Mouse (Mus musculus) stomach, embryonic 14.5 days (tissue): ENCODE data around the gene Ell. TPM values are rescaled to one million over a fixed set of nuclear protein-coding genes. Genes with fewer than 3 reads are reported as not detected.
A peak's percentile ranks its signal among the peaks of the same experiment; 100 is the strongest.
"Not testable (repeated sequence)": the region's sequence is repeated elsewhere in the genome, so short reads cannot be mapped to it uniquely, and the experiment has no call there.

ENCODE experiments used
- ATAC-seq: fragments of 200-750 bp; cut with Nextera tagmentation; 2 replicates; pipeline ENCODE4 v1.8.0; 2017; ENCODE audit warnings: low read depth, moderate TSS enrichment; ENCODE audit not compliant: insufficient number of reproducible peaks, insufficient read depth, low FRiP score
- H3K27ac ChIP-seq: fragments of 300-500 bp; sonication (generic); 2 replicates; pipeline ENCODE4 v1.5.1; 2014; ENCODE audit warnings: mild to moderate bottlenecking, low read length, moderate library complexity, mixed read lengths
- H3K27me3 ChIP-seq: fragments of 300-500 bp; sonication (generic); 2 replicates; pipeline ENCODE4 v1.6.1; 2014; ENCODE audit warnings: low read length, control low read depth, mixed read lengths; ENCODE audit not compliant: control insufficient read depth, insufficient read depth
- H3K36me3 ChIP-seq: fragments of 300-500 bp; sonication (generic); 2 replicates; pipeline ENCODE4 v1.6.1; 2014; ENCODE audit warnings: mild to moderate bottlenecking, control low read depth, low read length, moderate library complexity, mixed read lengths; ENCODE audit not compliant: control insufficient read depth, insufficient read depth
- H3K4me1 ChIP-seq: fragments of 300-500 bp; sonication (generic); 2 replicates; pipeline ENCODE4 v1.6.1; 2014; ENCODE audit warnings: low read length, control low read depth, mixed read lengths; ENCODE audit not compliant: control insufficient read depth, insufficient read depth
- H3K4me2 ChIP-seq: fragments of 300-500 bp; sonication (generic); replicated peaks from 2 replicates; pipeline ENCODE4 v1.6.1; 2014; ENCODE audit warnings: low read depth, low read length, control low read depth
- H3K4me3 ChIP-seq: fragments of 300-500 bp; sonication (generic); 2 replicates; pipeline ENCODE4 v1.5.1; 2014; ENCODE audit warnings: low read depth, low read length, control low read depth
- H3K9ac ChIP-seq: fragments of 300-500 bp; sonication (generic); replicated peaks from 2 replicates; pipeline ENCODE4 v1.6.1; 2014; ENCODE audit warnings: low read depth, mild to moderate bottlenecking, control low read depth, low read length, moderate library complexity, mixed read lengths
- H3K9me3 ChIP-seq: fragments of 300-500 bp; sonication (generic); 2 replicates; pipeline ENCODE4 v1.6.1; 2016; ENCODE audit warnings: low read depth, low read length, control low read depth; ENCODE audit not compliant: control insufficient read depth
- WGBS: fragments of 180-500 bp; shearing (Covaris S2); extraction: QIAGEN DNeasy Blood & Tissue Kit; methylation state at CpG from one replicate; pipeline ENCODE4 v1.1.7; 2014; 5-methylcytosine and 5-hydroxymethylcytosine counted together
- polyA plus RNA-seq: library from polyadenylated mRNA; unstranded; fragments of >200 nt; fragmentation: Nextera tagmentation; extraction: Ambion mirVana; gene quantifications from 2 replicates; pipeline ENCODE4 v1.2.1, GENCODE M21; 2014

Ell gene
- polyA plus RNA-seq, 1 experiment from 2014 or later: 17.9 TPM

DNA sequence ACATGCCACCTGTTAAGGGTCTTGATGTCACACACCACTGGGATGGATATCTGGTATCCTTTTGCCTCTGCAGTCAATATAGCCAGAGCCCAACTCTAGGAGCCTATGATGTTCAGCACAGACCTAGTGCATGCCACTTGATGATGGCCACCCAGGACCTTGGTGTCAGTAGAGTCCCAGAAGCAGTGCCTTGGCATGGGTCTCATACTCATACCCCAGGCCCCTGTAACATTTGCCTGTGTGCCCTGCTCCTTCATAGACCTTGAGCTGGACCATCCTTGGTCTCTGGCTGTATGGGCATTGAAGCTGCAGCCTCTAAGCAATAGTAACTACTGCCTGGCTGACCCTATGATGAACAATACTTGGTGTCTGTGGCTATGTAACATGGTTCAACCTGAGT, 35.0 kb downstream of the Ell start:
- no peak overlapping the region for H3K27ac ChIP-seq
- no peak overlapping the region for H3K9ac ChIP-seq
- H3K4me2 ChIP-seq: no peak overlapping the region
- H3K27me3 ChIP-seq: no peaks in the 10 kb centered on the region
- no peak overlapping the region for H3K4me3 ChIP-seq
- H3K36me3 ChIP-seq: peaks cover 15% of the 10 kb centered on the region
- no peaks in the 10 kb centered on the region for H3K9me3 ChIP-seq
- no peak for ATAC-seq
- H3K4me1 ChIP-seq: no peaks in the 10 kb centered on the region

DNA sequence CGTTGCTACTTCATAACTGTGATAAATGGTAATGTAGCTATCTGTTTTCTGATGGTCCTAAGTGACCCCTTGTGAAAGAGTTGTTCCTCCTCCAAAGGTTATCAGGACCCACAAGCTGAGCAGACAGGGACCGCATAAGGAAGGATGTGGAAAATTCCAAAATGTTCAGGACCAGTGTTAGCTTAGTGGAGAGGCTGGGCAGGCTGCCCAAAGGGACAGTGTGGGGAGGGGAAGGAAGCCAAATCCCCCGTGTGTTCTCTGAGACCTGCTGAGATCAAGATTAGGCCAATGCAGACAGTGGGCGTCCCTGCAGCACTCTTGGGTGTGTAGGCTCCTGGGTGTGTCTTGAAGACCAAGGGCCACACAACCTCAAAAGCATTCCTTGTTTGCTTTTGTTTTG, 35.7 kb downstream of the Ell start:
- Histone ChIP-seq H3K4me1 (no peaks in the 10 kb centered on the region), H3K36me3 (peaks cover 16% of the 10 kb centered on the region), H3K27ac (no peak overlapping the region), H3K4me3 (no peak overlapping the region), H3K4me2 (no peak overlapping the region), H3K9me3 (no peaks in the 10 kb centered on the region), H3K27me3 (no peaks in the 10 kb centered on the region), H3K9ac (no peak overlapping the region)
- 84% methylated on average over 4 of the region's 4 CpGs for WGBS
- ATAC-seq: no peak

DNA sequence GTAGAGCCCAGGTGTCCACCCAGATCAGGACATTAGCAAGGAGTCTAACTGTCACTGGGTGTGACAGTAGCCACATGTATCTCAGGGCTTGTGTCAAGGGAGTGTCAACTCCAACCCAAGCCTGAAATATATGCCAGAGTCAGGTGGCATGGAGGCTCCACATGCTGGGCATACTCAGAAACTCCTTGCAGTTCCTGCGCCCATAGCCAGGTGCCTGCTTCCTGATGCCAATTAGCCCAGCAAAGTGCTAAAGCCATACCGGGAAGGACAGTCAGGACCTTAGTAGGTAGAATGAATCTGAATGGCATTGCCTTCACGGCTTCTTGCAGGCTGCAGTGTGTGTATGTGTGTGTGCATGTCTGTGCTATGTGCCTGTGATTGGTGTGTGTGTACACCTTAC, 38.0 kb downstream of the Ell start:
- no peaks in the 10 kb centered on the region for H3K9me3 ChIP-seq
- no peak overlapping the region for H3K4me2 ChIP-seq
- ATAC-seq: no peak
- no peaks in the 10 kb centered on the region for H3K4me1 ChIP-seq
- H3K27ac ChIP-seq: no peak overlapping the region
- H3K9ac ChIP-seq: no peak overlapping the region
- H3K27me3 ChIP-seq: no peaks in the 10 kb centered on the region
- WGBS: 92% methylated on average over 3 of the region's 3 CpGs
- H3K36me3 ChIP-seq: peaks cover 32% of the 10 kb centered on the region
- no peak overlapping the region for H3K4me3 ChIP-seq

DNA sequence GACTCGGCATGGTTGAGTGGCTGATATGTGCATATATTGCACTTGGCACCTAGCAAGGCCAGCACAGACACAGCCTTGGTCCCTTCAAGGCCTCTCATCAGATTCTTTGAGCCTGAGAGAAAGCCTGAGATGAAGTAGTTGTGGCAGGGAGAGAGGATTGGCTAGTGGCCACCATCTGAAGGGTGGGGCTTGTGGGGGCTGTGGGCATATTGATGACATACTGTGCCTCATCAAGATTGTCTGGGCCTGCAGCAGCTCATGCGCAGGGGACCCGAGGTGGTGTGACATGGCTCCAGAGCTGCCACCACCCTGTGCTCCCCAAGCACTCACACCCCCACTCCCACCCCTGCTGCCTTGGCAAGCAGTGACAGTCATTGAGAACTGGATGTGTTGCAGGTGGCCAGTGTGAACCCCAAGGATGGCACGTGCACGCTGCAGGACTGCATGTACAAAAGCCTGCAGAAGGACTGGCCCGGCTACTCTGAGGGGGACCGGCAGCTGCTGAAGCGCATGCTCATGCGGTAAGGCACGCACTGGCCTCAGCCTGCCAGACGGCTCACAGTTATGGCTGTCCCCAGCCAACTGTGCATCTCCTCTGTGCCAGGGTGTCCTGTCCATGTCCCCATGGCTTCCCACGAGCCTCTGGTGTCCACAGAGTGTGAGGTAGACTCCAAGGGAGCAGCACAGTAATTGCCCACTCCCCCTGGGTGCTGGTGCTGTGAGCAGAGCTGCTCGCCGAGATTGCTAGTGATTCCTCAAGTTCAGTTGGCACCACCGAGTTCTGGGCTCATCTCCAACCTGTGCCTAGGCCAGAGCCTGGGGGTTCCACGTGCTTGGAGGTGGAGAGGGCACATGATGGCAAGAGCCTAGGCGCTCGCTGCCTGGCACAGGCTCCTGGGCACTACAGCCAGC, 44.5 kb downstream of the Ell start:
- H3K9me3 ChIP-seq: no peaks in the 10 kb centered on the region
- no peak overlapping the region for H3K9ac ChIP-seq
- no peak overlapping the region for H3K27ac ChIP-seq
- no peak for ATAC-seq
- H3K4me1 ChIP-seq: no peaks in the 10 kb centered on the region
- peaks cover 66% of the 10 kb centered on the region for H3K36me3 ChIP-seq
- WGBS: 91% methylated on average over 18 of the region's 18 CpGs
- no peak overlapping the region for H3K4me3 ChIP-seq
- H3K4me2 ChIP-seq: no peak overlapping the region
- no peaks in the 10 kb centered on the region for H3K27me3 ChIP-seq

DNA sequence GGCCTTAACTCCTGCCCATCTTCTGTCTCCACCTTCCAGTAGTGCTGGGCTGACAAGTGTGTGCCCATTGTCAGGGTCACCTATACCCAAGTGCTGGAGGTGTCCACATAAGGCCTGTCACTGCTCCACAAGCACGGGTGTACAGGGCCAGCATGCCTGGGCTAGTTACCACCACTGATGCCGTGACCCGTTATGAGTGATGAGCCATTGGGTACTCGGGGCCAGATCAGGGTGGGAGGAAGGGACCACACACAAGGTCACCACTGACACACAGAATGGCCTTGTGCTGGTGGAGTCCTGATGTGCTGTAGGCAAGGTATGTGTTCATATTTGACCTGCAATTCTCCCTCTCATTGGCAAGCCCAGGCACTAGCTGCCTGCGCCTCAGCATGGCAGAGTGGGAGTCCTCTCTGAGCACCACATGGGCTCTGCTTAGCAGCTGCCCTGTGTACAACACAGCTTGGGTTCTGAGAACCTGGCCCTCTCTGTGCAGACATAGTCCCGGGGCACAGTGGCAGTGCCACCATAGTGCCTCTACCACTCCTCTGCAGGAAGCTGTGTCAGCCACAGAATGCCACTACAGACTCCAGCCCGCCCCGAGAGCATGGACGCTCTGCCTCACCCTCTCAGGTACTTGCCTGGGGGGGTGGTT, 45.5 kb downstream of the Ell start:
- Histone ChIP-seq H3K4me2 (no peak overlapping the region), H3K27me3 (no peaks in the 10 kb centered on the region), H3K9ac (no peak overlapping the region), H3K4me1 (no peaks in the 10 kb centered on the region), H3K36me3 (peaks cover 64% of the 10 kb centered on the region), H3K9me3 (no peaks in the 10 kb centered on the region), H3K4me3 (no peak overlapping the region), H3K27ac (no peak overlapping the region)
- no peak for ATAC-seq
- WGBS: 87% methylated on average over 9 of the region's 9 CpGs

DNA sequence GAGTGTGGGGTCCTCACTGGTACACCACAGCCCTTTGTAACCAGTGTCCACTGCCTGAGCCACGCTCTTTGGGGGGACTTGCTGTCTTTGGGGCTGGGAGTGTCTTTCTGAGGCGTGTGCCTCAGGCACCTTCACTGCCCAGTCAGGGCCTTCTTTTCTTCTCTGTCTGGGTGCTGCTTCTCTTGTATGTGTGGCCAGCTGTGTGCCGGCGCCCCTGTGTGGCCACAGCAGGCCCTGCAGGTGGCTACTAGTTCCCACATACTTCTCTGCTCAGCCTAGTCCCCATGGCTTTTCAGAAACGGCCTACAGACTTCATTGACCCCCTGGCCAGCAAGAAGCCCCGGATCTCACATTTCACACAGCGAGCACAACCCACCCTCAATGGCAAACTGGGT, 46.0 kb downstream of the Ell start:
- Histone ChIP-seq H3K36me3 (peaks cover 64% of the 10 kb centered on the region), H3K9me3 (no peaks in the 10 kb centered on the region), H3K9ac (no peak overlapping the region), H3K4me1 (no peaks in the 10 kb centered on the region), H3K27ac (no peak overlapping the region), H3K27me3 (no peaks in the 10 kb centered on the region), H3K4me2 (no peak overlapping the region), H3K4me3 (no peak overlapping the region)
- WGBS: 35% methylated on average over 7 of the region's 7 CpGs
- peak; percentile 42; the same call in 1 of the 2 replicates for ATAC-seq

DNA sequence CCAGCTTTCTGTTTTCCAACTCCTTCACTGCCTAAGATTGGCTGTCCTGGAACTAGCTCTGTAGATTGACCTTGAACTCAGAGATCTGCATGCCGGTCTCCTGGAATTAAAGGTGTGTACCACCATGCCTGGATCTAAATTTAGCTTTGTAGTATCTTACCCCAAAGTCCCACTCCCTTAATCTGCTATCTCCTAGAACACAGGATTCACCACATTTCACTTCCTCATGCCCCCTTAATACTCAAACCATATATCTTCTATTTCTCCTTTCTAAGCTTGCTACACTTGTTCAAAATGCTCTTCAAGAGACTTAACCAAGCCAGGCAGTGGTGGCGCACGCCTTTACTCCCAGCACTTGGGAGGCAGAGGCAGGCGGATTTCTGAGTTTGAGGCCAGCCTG, 48.7 kb downstream of the Ell start:
- not testable (repeated sequence) for H3K27me3 ChIP-seq, ATAC-seq, H3K27ac ChIP-seq, H3K4me2 ChIP-seq, H3K4me3 ChIP-seq, H3K9ac ChIP-seq, H3K4me1 ChIP-seq, H3K9me3 ChIP-seq
- peaks cover 45% of the 10 kb centered on the region for H3K36me3 ChIP-seq
- 91% methylated on average over 4 of the region's 4 CpGs for WGBS

DNA sequence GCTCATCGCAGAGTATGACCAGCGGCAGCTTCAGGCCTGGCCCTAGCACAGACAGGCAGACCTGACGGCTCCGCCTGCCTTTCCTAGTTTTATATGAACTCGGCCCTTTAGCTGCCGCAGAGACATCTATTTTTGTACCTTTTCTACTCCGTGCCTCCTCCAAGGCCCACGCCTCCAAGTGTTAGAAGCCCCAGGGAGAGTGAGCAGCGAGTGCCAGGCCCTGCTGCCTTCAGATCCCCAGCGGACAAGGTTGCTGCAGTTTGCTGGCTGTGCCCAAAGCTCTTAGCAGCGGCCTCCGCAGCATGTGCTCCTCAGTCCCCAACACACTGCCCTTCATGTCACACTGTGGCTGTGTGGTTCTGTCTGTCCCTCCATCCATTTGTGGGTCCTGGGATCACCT, 52.3 kb downstream of the Ell start:
- Histone ChIP-seq H3K27ac (peak overlapping the region; percentile 48; the same call in 1 of the 2 replicates), H3K9ac (no peak overlapping the region), H3K27me3 (no peaks in the 10 kb centered on the region), H3K36me3 (peaks cover 22% of the 10 kb centered on the region), H3K4me2 (no peak overlapping the region), H3K4me1 (peaks cover 13% of the 10 kb centered on the region), H3K9me3 (no peaks in the 10 kb centered on the region), H3K4me3 (no peak overlapping the region)
- ATAC-seq: no peak
- 84% methylated on average over 12 of the region's 12 CpGs for WGBS
